Mouse (Mus musculus): ENCODE measurements around the gene Pcdh15. TPM values are rescaled to one million over a fixed set of nuclear protein-coding genes. Genes with fewer than 3 reads are reported as not detected.

Pcdh15 gene
- polyA plus RNA-seq, 1 experiment = 0.08 TPM

- Histone ChIP-seq H3K36me3 (ENCODE audit: control insufficient read depth, insufficient read depth) (no peaks in the 10 kb centered on the region), H3K79me2 (ENCODE audit: control insufficient read depth, insufficient read depth) (no peaks in the 10 kb centered on the region), H3K4me2 (ENCODE audit: low read depth) (no peak overlapping the region), H3K4me3 (no peak overlapping the region), H3K27me3 (ENCODE audit: control insufficient read depth, insufficient read depth, insufficient read length) (no peaks in the 10 kb centered on the region), H3ac (ENCODE audit: control insufficient read depth, insufficient read length) (no peak overlapping the region)
- TF ChIP-seq CEBPB (IDR thresholded peaks at IDR 0.05; ENCODE audit: insufficient read depth, poor library complexity, severe bottlenecking) = no peak
- TF ChIP-seq MYOD1 (IDR thresholded peaks at IDR 0.05; ENCODE audit: control insufficient read depth in 1 of 3, insufficient read length in 2 of 3, low read depth in 2 of 3) = no peak
- TF ChIP-seq SRF (IDR thresholded peaks at IDR 0.05; ENCODE audit: control insufficient read depth, insufficient read length, low read depth) = no peak
Observed at GRCm38 (mm10) chr10:74513743-74514142, 1414.6 kb downstream of the Pcdh15 start.

GRCm38 (mm10) chr10:74538371-74538770, 1439.2 kb downstream of the Pcdh15 start:
- Histone ChIP-seq H3K27me3 (ENCODE audit: control insufficient read depth, insufficient read depth, insufficient read length) (no peaks in the 10 kb centered on the region), H3ac (ENCODE audit: control insufficient read depth, insufficient read length) (no peak overlapping the region), H3K79me2 (ENCODE audit: control insufficient read depth, insufficient read depth) (no peaks in the 10 kb centered on the region), H3K4me2 (ENCODE audit: low read depth) (no peak overlapping the region), H3K36me3 (ENCODE audit: control insufficient read depth, insufficient read depth) (no peaks in the 10 kb centered on the region), H3K4me3 (no peak overlapping the region)
- TF ChIP-seq POLR2A (IDR thresholded peaks at IDR 0.05; ENCODE audit: insufficient read length, low read depth) (no peak), TCF12 (IDR thresholded peaks at IDR 0.05; ENCODE audit: insufficient read depth, poor library complexity, severe bottlenecking) (no peak), CEBPB (IDR thresholded peaks at IDR 0.05; ENCODE audit: insufficient read depth, poor library complexity, severe bottlenecking) (no peak), REST (IDR thresholded peaks at IDR 0.05; ENCODE audit: insufficient read depth, insufficient read length) (no peak), MAX (IDR thresholded peaks at IDR 0.05; ENCODE audit: low read depth) (no peak), USF1 (IDR thresholded peaks at IDR 0.05; ENCODE audit: low read depth) (no peak), SRF (IDR thresholded peaks at IDR 0.05; ENCODE audit: control insufficient read depth, insufficient read length, low read depth) (no peak), POLR2AphosphoS2 (IDR thresholded peaks at IDR 0.05; ENCODE audit: insufficient read length, low read depth) (no peak), MYOG (IDR thresholded peaks at IDR 0.05; ENCODE audit: control insufficient read depth in 1 of 3, insufficient read depth in 1 of 3, insufficient read length in 2 of 3, low read depth in 2 of 3) (no peak), TCF3 (IDR thresholded peaks at IDR 0.05; ENCODE audit: insufficient read length, low read depth) (no peak), E2F4 (IDR thresholded peaks at IDR 0.05; ENCODE audit: insufficient read depth) (no peak), MYOD1 (IDR thresholded peaks at IDR 0.05; ENCODE audit: control insufficient read depth in 1 of 3, insufficient read length in 2 of 3, low read depth in 2 of 3) (no peak)

- H3K36me3 ChIP-seq (ENCODE audit: control insufficient read depth, insufficient read depth) = no peaks in the 10 kb centered on the region
- no peak overlapping the region for H3K4me2 ChIP-seq (ENCODE audit: low read depth)
- no peaks in the 10 kb centered on the region for H3K79me2 ChIP-seq (ENCODE audit: control insufficient read depth, insufficient read depth)
- no peak for TF ChIP-seq MAX (IDR thresholded peaks at IDR 0.05; ENCODE audit: low read depth)
- TF ChIP-seq USF1 (IDR thresholded peaks at IDR 0.05; ENCODE audit: low read depth) = no peak
- TF ChIP-seq POLR2AphosphoS2 (IDR thresholded peaks at IDR 0.05; ENCODE audit: insufficient read length, low read depth) = no peak
- TF ChIP-seq E2F4 (IDR thresholded peaks at IDR 0.05; ENCODE audit: insufficient read depth) = no peak
- H3K27me3 ChIP-seq (ENCODE audit: control insufficient read depth, insufficient read depth, insufficient read length) = no peaks in the 10 kb centered on the region
- H3ac ChIP-seq (ENCODE audit: control insufficient read depth, insufficient read length) = no peak overlapping the region
- H3K4me3 ChIP-seq = no peak overlapping the region
Observed at GRCm38 (mm10) chr10:74555326-74555725, 1456.2 kb downstream of the Pcdh15 start.

GRCm38 (mm10) chr10:74569603-74570002, 1470.5 kb downstream of the Pcdh15 start:
- no peak for TF ChIP-seq USF1 (IDR thresholded peaks at IDR 0.05; ENCODE audit: low read depth)
- no peak for TF ChIP-seq TCF12 (IDR thresholded peaks at IDR 0.05; ENCODE audit: insufficient read depth, poor library complexity, severe bottlenecking)
- TF ChIP-seq TCF3 (IDR thresholded peaks at IDR 0.05; ENCODE audit: insufficient read length, low read depth) = no peak
- no peak for TF ChIP-seq REST (IDR thresholded peaks at IDR 0.05; ENCODE audit: insufficient read depth, insufficient read length)
- no peaks in the 10 kb centered on the region for H3K36me3 ChIP-seq (ENCODE audit: control insufficient read depth, insufficient read depth)
- no peak overlapping the region for H3ac ChIP-seq (ENCODE audit: control insufficient read depth, insufficient read length)
- H3K79me2 ChIP-seq (ENCODE audit: control insufficient read depth, insufficient read depth) = no peaks in the 10 kb centered on the region
- no peak overlapping the region for H3K4me3 ChIP-seq
- H3K4me2 ChIP-seq (ENCODE audit: low read depth) = no peak overlapping the region
- H3K27me3 ChIP-seq (ENCODE audit: control insufficient read depth, insufficient read depth, insufficient read length) = no peaks in the 10 kb centered on the region

GRCm38 (mm10) chr10:74579924-74580323, 1480.8 kb downstream of the Pcdh15 start:
- TF ChIP-seq E2F4 (IDR thresholded peaks at IDR 0.05; ENCODE audit: insufficient read depth) = no peak
- TF ChIP-seq MAX (IDR thresholded peaks at IDR 0.05; ENCODE audit: low read depth) = no peak
- no peak for TF ChIP-seq USF1 (IDR thresholded peaks at IDR 0.05; ENCODE audit: low read depth)
- TF ChIP-seq REST (IDR thresholded peaks at IDR 0.05; ENCODE audit: insufficient read depth, insufficient read length) = no peak
- no peak for TF ChIP-seq TCF12 (IDR thresholded peaks at IDR 0.05; ENCODE audit: insufficient read depth, poor library complexity, severe bottlenecking)
- TF ChIP-seq CEBPB (IDR thresholded peaks at IDR 0.05; ENCODE audit: insufficient read depth, poor library complexity, severe bottlenecking) = no peak
- no peak for TF ChIP-seq POLR2AphosphoS2 (IDR thresholded peaks at IDR 0.05; ENCODE audit: insufficient read length, low read depth)
- TF ChIP-seq TCF3 (IDR thresholded peaks at IDR 0.05; ENCODE audit: insufficient read length, low read depth) = no peak
- no peak for TF ChIP-seq SRF (IDR thresholded peaks at IDR 0.05; ENCODE audit: control insufficient read depth, insufficient read length, low read depth)
- no peak for TF ChIP-seq MYOD1 (IDR thresholded peaks at IDR 0.05; ENCODE audit: control insufficient read depth in 1 of 3, insufficient read length in 2 of 3, low read depth in 2 of 3)
- no peak for TF ChIP-seq POLR2A (IDR thresholded peaks at IDR 0.05; ENCODE audit: insufficient read length, low read depth)
- no peak for TF ChIP-seq MYOG (IDR thresholded peaks at IDR 0.05; ENCODE audit: control insufficient read depth in 1 of 3, insufficient read depth in 1 of 3, insufficient read length in 2 of 3, low read depth in 2 of 3)
- H3K36me3 ChIP-seq (ENCODE audit: control insufficient read depth, insufficient read depth) = no peaks in the 10 kb centered on the region
- H3ac ChIP-seq (ENCODE audit: control insufficient read depth, insufficient read length) = no peak overlapping the region
- no peaks in the 10 kb centered on the region for H3K79me2 ChIP-seq (ENCODE audit: control insufficient read depth, insufficient read depth)
- no peaks in the 10 kb centered on the region for H3K27me3 ChIP-seq (ENCODE audit: control insufficient read depth, insufficient read depth, insufficient read length)
- no peak overlapping the region for H3K4me3 ChIP-seq
- H3K4me2 ChIP-seq (ENCODE audit: low read depth) = no peak overlapping the region
